Mouse (Mus musculus): ENCODE results near the gene Ropn1l.

The Ropn1l gene

GRCm38 (mm10) chr15:31453098-31453916 is at the start of gene Ropn1l:
TSS of gene Ropn1l (minus strand) at chr15:31453737.
- peak; percentile 95 to 96 for DNase-seq

DNA sequence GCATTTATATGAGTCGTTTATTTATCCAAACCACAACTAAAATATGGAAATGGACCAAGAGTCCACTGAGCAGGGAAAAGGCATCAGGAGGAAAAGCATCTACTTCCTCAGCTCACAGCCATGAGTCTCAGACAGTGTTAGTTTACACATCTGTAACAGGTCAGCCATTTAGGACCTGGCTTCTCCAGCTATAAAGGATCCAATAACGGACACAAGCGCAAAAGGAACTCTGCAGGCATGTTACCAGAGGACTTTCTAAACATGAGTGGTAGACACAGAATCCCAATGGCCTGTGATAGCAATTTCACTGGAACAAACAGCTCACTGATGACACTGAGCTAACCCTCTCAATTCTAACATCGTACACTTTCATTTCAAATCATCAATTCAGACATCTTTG is 49.5 kb upstream of the Ropn1l start:
- no peak for DNase-seq

DNA sequence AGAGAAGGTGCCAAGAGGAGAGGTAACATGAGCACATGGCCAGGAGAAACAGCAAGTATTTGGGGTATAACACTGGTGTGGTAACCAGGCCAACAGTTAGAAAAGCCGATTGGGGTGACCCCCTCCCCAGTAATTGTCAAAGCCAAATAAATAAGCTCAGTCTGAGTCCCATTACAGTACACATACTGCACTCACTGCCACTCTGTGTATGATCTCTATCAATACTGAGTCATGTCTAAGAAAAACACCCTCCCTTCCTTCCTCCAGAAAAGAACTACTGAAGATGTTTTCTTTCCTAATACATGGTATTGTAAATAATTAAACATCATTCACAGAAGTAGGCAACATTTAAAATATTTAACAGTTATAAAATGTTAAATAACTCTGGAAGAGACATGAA is 48.8 kb upstream of the Ropn1l start:
- DNase-seq = no peak

DNA sequence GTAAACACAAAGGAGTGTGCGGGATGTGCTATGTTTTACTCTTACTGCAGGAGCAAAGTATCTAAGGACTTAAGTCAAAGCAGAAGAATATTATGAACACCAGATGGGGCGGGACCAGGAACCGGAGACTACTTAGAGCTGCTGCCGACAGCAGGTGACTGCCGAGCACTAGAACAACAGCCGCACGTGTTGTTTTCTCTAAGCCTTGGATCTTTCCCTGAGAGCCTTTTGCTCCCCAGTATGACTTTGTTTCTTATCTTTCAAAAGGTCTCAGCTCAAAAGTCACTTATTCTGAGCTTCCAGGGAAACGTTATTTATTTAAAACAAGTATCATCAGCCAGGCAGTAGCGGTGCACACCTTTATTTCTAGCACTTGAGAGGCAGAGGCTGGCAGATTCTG is 41.3 kb upstream of the Ropn1l start:
- DNase-seq = no peak

GRCm38 (mm10) chr15:31494310-31494709 is 40.8 kb upstream of the Ropn1l start:
- DNase-seq = no peak

GRCm38 (mm10) chr15:31487407-31487806 is 33.9 kb upstream of the Ropn1l start:
- DNase-seq = no peak

DNA sequence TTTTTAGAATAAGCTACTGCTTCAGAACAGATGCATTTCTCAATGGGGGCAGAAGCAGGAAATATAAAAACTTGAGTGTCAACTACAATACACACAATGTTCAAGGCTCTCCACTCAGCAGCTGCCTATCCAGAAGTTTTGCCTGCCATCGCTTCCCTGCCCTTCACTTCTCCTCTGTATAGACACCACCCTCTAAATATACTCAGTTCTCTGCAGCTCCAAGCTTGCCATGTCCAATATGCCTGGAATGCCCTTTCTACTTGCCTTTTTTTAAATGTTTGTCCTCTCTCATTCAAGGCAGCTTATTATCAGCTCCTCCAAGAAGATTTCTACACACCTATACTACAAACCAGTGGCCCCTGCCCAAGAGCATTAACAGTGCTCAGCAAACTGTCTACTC is 23.1 kb upstream of the Ropn1l start:
- DNase-seq = no peak

GRCm38 (mm10) chr15:31472645-31473574 is 19.4 kb upstream of the Ropn1l start:
- no peak for DNase-seq

- no peak for DNase-seq
Measured at GRCm38 (mm10) chr15:31471529-31471928, 18.0 kb upstream of the Ropn1l start.

- DNase-seq = no peak
Measured at GRCm38 (mm10) chr15:31469497-31469896, 16.0 kb upstream of the Ropn1l start.

GRCm38 (mm10) chr15:31468806-31469205 is 15.3 kb upstream of the Ropn1l start:
- DNase-seq = no peak

DNA sequence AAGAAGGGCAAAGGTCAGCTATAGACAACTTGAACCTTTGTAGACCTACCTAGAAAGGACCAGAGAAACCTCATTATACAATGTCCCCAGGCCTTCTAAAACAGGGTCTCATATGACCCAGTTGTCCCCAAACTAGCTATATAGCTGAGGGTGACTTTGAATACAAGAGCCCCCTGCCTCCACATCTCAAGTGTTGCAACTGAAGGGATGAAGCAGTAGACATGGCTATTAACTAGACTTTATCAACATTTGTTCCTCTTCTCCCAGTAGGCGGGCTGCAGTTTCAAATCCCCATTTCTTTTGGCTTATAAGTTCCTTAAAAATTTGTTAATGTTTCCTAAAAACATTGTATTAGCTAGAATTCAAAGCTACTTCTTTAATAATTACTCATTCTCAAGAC is 13.2 kb upstream of the Ropn1l start:
- DNase-seq = no peak

DNA sequence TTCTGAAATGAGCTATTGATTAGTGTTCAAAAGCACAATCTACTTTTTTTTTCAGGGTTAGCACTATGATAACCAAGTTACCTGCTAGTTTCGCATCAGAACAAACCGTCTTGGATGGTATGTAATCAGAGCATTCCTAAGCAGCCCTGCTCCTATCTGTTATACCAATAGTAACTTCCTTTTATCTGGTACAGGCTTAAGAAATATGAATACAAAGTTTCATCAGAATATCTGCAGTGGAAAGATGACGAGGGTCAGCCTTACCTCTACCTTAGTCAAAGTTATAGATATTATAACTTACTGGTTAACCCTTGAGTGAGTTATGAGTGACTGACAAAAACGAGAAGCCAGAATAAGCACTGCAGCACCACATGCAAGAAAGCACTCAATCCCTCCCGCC is 12.8 kb upstream of the Ropn1l start:
- DNase-seq = no peak

DNA sequence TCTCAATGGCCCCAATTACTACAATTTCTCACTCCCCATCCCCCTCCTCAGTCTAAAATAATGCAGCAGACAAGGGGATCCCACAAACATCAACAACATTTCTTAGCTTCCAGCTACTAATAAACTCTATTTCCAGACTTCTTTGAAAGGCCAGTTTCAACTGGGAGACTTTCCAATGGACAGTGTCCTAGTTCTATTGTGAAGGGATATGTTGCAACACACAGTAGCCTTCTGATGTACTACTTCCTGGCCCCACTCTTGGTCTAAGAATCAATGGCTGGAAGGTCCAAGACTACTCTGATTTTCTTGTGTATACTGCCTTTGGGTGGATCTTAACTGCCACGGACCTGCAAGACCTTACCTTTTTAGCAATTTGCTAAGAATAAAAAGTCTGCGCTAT is 12.3 kb upstream of the Ropn1l start:
- no peak for DNase-seq

- no peak for DNase-seq
Measured at GRCm38 (mm10) chr15:31460571-31460970, 7.0 kb upstream of the Ropn1l start.

DNA sequence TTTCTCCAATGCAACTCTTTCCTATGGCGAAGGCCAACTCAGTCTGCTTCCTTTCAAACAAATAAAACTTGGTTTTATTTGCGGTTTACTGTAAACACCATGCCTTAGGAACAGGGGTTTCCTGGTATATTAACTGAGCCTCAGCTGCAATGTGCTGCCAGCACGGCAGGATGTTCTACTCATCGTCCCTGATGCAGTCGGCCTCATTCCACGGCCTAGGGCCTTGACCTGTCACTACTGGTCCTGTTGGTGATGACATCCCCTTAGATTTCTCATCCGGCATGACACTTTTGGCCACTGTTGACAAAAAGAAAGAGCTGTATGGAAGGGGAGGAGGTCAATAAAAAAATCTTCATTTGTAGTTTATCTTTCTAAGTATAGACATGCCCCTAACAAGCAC is 4.5 kb upstream of the Ropn1l start:
- DNase-seq = no peak

DNA sequence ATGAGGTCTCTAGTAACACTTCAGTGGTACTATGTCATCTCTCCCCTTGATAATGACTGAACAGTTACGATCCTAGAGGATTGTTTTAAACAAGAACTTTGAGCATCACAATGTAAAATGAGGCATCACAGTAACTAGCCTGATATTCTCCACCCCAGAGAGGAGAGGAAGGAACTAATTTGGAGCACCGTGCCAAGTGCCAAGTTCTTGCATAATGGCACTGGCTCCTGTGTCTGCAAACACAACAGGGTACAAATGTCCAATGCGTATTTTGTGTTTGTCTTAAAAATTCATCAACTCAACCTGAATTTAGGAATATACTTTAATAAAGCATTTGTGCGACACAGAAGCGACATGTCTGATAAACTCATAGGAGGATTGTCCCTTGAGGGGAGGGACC is 2.8 kb upstream of the Ropn1l start:
- no peak for DNase-seq

- DNase-seq = no peak
Measured at GRCm38 (mm10) chr15:31454861-31455295, 1.3 kb upstream of the Ropn1l start.

DNA sequence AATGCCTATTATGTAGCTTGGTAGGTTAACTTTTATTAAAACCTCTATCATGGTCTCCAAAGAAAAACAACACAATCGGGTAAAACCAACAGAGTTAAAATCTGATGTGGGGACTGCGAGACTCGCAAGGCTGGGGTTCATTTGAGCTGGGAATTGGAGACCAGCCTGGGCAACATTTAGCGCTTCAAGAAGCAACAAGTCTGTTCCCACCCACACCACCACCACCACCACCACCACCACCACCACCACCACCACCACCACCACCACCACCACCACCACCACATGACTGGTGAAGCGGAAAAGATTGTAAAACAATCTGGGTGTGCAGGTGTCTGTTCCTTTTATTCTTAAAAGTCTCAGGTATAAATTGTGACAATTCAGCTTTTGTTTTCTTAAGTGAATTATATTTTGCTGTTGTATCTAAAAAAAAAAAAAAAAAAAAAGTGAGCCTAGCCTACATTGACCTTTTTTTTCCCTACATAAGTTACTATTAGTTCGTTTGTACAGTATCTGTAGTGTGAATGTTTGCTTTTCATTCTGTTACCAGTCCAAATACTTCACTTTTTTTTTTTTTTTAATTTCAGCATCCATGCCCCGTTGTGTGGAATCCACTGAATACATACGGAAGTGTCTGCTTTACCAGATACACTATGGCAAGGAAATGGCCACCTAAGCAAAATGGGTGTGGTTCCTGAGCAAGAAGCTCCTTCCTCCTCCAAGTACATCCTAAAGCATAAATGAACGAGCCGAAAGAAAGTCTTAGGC is 741 bp upstream of the Ropn1l start:
- no peak for DNase-seq

DNA sequence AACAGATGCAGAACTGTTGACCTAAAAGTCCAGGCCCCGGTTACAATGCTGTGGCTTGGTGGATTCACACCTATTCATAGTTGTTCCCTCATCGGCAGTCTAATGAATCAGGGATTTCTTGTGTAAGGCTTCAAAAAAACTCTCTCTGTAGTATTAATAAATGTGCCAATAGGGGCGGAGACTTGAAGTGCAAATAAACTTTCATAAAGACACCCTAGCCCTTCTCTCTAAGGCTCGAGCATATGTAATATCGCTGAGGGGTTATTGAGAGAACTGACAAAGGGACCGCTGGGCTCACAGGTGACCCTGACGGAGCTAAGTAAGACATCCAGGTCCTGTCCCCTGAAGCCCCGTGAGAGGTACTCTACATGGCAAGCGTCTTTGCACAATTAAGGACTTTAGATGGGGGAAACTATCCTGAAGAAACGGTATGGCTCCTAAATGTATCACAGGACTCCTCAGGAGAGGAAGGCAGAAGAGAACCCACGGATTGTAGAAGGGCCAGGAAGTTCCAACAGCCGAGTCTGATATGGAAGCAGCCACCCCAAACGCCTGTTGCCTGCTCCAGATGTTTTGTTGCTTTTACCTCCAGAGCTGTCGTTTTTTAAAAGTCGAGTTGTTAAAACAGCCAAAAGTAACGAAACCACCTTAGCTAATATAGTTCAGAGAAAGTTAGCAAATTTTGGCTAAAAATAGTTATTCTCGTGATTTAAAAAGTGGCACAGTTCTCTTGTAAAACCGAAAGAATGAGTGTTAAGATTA is 1.0 kb downstream of the Ropn1l start:
- no peak for DNase-seq

DNA sequence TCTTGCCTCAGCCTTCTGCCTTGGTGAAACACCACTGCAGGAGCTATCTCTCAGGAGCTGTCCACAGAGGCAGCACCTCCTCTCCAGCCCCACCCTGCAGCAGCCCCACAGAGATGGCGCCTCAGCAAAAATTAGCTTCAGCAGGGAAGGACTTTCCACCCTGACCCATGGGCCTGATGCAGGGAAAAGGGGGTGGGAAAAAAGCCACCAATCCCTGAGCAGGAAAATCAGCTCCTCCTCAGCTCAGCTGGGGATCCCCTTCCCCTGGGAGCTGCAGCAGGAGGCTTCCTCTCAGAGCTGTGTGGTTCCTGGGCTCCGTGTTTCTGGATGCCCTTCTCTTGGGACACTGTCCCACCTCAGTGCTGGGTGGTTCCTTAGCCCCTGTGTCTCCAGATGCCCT is 3.8 kb downstream of the Ropn1l start:
- DNase-seq = no peak

DNA sequence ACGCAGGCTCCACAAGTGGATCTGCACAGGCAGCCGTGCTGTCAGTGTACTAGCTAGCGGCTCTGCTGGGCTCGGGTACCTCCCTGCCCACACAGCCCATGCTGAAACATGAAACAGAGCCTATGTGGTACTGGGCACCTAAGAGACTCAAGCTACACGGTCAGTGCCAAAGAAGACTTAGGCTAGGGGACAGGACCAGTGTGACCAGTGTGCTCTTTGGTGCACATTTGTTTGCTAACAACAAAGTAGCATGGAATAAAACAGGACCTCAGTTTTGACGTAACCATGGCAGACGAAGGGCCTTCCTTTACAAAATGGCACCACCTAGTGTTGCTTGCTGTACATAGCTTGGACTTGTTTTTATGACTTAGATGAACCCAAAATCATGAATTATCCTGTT is 6.4 kb downstream of the Ropn1l start:
- peak in 1 of 2 experiments; percentile 57 for DNase-seq
